Mouse (Mus musculus) neural tube, embryonic 15.5 days (tissue): ENCODE measurements at regions not wholly inside any gene's neighbourhood (a gene's known extent, or its start where the extent isn't known, plus 50 kb on each side); places are given as distances from the start of the nearest gene placed in this dataset.

Source experiments
- ATAC-seq: fragments of 200-750 bp; cut with Nextera tagmentation; 2 replicates; pipeline ENCODE4 v1.8.0; 2017; ENCODE audit warnings: mild to moderate bottlenecking, moderate TSS enrichment, moderate library complexity; ENCODE audit not compliant: low FRiP score
- H3K27ac ChIP-seq: fragments of 300-500 bp; sonication (generic); replicated peaks from 2 replicates; pipeline ENCODE4 v1.5.1; 2015; ENCODE audit warnings: mild to moderate bottlenecking, inconsistent platforms
- H3K27me3 ChIP-seq: fragments of 300-500 bp; sonication (generic); replicated peaks from 2 replicates; pipeline ENCODE4 v1.6.1; 2015; ENCODE audit warnings: inconsistent platforms
- H3K36me3 ChIP-seq: fragments of 300-500 bp; sonication (generic); 2 replicates; pipeline ENCODE4 v1.6.1; 2015; ENCODE audit warnings: inconsistent platforms
- H3K4me1 ChIP-seq: fragments of 300-500 bp; sonication (generic); 2 replicates; pipeline ENCODE4 v1.6.1; 2015; ENCODE audit warnings: inconsistent platforms
- H3K4me2 ChIP-seq: fragments of 300-500 bp; sonication (generic); 2 replicates; pipeline ENCODE4 v1.6.1; 2015; ENCODE audit warnings: inconsistent platforms, mild to moderate bottlenecking, moderate library complexity
- H3K4me3 ChIP-seq: fragments of 300-500 bp; sonication (generic); replicated peaks from 2 replicates; pipeline ENCODE4 v1.5.1; 2015; ENCODE audit warnings: mild to moderate bottlenecking, inconsistent platforms
- H3K9ac ChIP-seq: fragments of 300-500 bp; sonication (generic); replicated peaks from 2 replicates; pipeline ENCODE4 v1.6.1; 2015; ENCODE audit warnings: mild to moderate bottlenecking, inconsistent platforms
- H3K9me3 ChIP-seq: fragments of 300-500 bp; sonication (generic); replicated peaks from 2 replicates; pipeline ENCODE4 v1.6.1; 2016; ENCODE audit warnings: inconsistent platforms
- WGBS: fragments of 180-500 bp; shearing (Covaris S2); methylation state at CpG from one replicate; pipeline ENCODE4 v1.1.7; 2015; ENCODE audit warnings: mixed read lengths; 5-methylcytosine and 5-hydroxymethylcytosine counted together

DNA sequence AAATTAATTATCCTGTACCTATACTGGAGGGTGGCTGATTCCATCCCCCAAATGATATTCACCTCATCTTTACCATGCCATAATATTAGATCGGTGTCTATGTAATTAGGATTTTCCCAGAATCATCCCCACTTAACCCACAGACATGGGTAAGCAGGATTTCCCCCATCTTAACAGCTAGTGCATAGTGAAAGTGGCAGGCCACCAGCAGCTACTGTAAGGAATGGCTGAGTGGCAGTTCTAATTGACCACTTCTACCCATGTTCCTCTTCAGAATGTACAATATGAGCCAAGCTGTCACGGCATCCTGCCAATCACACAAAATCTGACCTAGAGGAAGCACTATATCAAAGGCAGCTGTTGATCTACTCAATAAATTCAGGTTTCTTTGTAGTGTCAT lies 455.8 kb downstream of the Meis1 start:
- Histone ChIP-seq H3K27ac (no peak overlapping the region), H3K4me2 (no peak overlapping the region), H3K9me3 (no peaks in the 10 kb centered on the region), H3K4me3 (no peak overlapping the region), H3K9ac (no peak overlapping the region), H3K4me1 (no peaks in the 10 kb centered on the region), H3K36me3 (no peaks in the 10 kb centered on the region), H3K27me3 (no peaks in the 10 kb centered on the region)
- ATAC-seq, result no peak
- WGBS, result 96% methylated on average over 2 of the region's 2 CpGs

DNA sequence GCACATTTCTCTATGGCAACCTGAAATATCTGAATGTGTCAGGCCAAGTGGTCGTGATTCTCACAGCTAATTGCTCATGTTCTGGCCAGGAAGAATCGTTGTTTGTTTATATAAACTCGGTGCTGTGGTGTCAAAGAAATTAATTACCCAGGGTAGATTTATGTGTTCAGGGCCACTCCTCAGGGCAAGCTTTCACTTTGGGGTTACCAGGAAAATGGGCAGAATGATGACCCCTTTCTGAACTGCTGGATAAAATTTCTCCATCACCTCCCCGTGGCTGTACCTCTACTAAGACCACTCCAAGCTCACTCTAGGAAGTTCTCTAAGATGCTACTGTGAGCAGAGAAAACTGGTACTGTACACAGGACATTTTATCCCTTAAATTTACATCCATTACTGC lies 460.1 kb downstream of the Meis1 start:
- Histone ChIP-seq H3K4me3 (no peak overlapping the region), H3K4me1 (0 out of 2 replicates have a peak, but pooled peaks cover 3% of the 10 kb centered on the region), H3K9ac (no peak overlapping the region), H3K27ac (no peak overlapping the region), H3K27me3 (no peaks in the 10 kb centered on the region), H3K4me2 (no peak overlapping the region), H3K9me3 (no peaks in the 10 kb centered on the region), H3K36me3 (no peaks in the 10 kb centered on the region)
- WGBS, result 18% methylated on average over 4 of the region's 4 CpGs
- ATAC-seq, result no peak

DNA sequence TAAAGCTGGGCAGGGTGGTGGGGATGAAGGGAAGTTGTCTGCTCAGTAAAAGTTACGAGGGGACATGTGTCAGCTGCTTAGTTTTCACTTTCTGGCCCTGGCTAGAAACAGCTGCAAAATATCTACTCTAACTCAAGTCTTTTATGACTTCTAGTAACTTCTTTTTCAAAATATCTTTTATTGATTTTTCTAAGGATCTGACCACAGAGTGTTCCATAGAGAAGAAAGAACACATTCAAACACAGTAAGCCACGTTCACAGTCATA lies 483.3 kb downstream of the Meis1 start:
- Histone ChIP-seq H3K9me3 (no peaks in the 10 kb centered on the region), H3K9ac (no peak overlapping the region), H3K27ac (no peak overlapping the region), H3K4me1 (no peaks in the 10 kb centered on the region), H3K27me3 (no peaks in the 10 kb centered on the region), H3K4me2 (no peak overlapping the region), H3K4me3 (no peak overlapping the region), H3K36me3 (no peaks in the 10 kb centered on the region)
- no peak for ATAC-seq
- 78% methylated on average over 2 of the region's 2 CpGs for WGBS

DNA sequence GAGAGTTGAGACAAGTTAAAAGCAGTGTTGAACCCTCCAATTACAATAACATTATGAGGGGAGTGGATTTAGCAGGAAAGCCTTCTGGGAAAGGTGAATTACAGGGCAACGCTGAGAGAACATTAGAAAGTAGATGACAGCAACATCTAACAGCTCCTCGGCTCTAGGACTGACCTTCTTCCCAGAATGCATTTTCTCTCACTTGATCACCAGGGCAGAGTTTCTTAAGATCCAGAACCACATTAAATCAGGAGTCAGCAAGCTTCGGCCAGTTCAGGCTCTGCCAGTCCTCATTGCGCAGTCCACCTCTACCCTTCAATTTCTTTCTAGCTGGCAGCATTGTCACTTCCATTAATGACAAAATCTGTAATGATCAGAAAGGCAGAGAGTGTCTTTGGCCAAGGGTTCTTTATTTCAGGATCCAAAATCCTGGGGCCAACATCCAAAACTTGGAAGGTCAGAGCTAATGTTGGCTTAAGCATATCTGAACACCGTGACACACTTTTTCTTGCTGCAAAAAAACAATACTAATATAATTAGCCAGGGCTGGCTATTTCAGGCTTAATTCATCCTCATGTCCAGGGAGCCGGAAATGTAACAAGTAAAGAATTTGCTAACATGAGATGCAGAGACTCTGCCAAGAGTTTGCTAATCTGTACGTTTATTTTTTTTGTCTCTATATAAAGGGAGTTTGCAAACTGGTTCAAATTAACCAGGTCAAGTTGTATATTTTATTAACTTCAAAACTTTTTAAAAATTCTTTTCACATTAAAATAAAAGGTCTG lies 483.8 kb downstream of the Meis1 start:
- H3K4me3 ChIP-seq, result no peak overlapping the region
- H3K4me2 ChIP-seq, result no peak overlapping the region
- H3K9ac ChIP-seq, result no peak overlapping the region
- no peak for ATAC-seq
- H3K36me3 ChIP-seq, result no peaks in the 10 kb centered on the region
- H3K9me3 ChIP-seq, result no peaks in the 10 kb centered on the region
- no peaks in the 10 kb centered on the region for H3K27me3 ChIP-seq
- no peaks in the 10 kb centered on the region for H3K4me1 ChIP-seq
- 80% methylated on average over 7 of the region's 7 CpGs for WGBS
- no peak overlapping the region for H3K27ac ChIP-seq

GRCm38 (mm10) chr11:18531264-18532110 lies 487.3 kb downstream of the Meis1 start:
- WGBS, result 35% methylated on average over 2 of the region's 2 CpGs
- Histone ChIP-seq H3K36me3 (no peaks in the 10 kb centered on the region), H3K9me3 (no peaks in the 10 kb centered on the region), H3K27me3 (no peaks in the 10 kb centered on the region), H3K4me2 (no peak overlapping the region), H3K4me3 (no peak overlapping the region), H3K9ac (no peak overlapping the region), H3K4me1 (no peaks in the 10 kb centered on the region), H3K27ac (no peak overlapping the region)
- no peak for ATAC-seq

DNA sequence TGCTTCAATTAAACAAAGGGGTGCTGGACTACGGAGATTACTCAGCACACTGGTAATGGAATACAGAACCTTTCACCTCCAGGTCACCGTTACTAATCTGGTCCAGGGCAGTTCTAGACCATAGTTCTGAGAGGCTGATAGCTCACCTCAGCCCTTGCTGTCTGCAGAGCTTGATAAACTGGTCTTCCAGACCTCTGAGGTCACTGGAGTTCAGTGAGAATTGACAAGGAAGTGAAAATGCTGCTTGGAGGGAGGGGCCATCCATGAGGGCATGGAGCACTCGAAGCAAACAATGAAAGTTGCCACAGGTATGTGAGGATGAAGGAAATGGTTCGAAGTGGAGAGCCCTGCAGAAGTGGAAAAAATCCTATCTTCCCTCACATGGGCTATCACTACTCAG lies 490.2 kb downstream of the Meis1 start:
- H3K9ac ChIP-seq, result no peak overlapping the region
- no peak overlapping the region for H3K4me2 ChIP-seq
- no peaks in the 10 kb centered on the region for H3K27me3 ChIP-seq
- no peaks in the 10 kb centered on the region for H3K36me3 ChIP-seq
- no peak overlapping the region for H3K4me3 ChIP-seq
- WGBS, result 78% methylated on average over 4 of the region's 4 CpGs
- no peaks in the 10 kb centered on the region for H3K4me1 ChIP-seq
- no peaks in the 10 kb centered on the region for H3K9me3 ChIP-seq
- no peak overlapping the region for H3K27ac ChIP-seq
- ATAC-seq, result no peak

DNA sequence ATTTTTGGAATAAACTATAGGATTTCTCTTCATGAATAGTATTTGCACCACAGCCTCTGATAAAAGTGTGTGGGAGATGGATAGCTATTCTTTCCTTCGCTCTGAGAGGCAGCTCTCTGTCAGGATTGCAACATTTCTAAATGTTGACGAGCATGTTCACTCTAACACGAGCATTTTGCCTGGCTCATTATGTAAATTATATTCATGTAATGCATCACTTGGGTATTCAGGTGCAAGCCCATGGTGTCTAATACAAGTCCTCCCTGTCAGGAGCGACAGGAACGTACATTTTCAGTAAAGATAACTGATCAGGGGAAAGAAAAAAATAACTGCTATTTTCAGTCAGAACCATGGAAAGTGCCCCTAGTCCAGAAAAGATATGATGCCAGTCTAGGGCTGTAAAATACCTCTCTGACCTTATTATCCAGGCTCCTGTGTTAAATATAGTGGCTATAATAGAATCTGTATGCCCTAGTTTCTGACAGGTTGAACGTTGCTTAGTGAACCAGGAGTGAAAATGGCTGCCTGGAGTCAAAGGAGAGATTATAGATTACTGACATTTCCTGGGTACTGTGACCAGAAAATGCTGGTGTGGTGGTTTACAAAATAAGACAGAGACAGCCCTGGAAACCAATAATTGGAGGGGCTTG lies 523.6 kb downstream of the Meis1 start:
- H3K4me2 ChIP-seq, result no peak overlapping the region
- no peaks in the 10 kb centered on the region for H3K4me1 ChIP-seq
- H3K4me3 ChIP-seq, result no peak overlapping the region
- H3K36me3 ChIP-seq, result no peaks in the 10 kb centered on the region
- no peaks in the 10 kb centered on the region for H3K9me3 ChIP-seq
- no peaks in the 10 kb centered on the region for H3K27me3 ChIP-seq
- WGBS, result 38% methylated on average over 6 of the region's 6 CpGs
- no peak overlapping the region for H3K9ac ChIP-seq
- no peak overlapping the region for H3K27ac ChIP-seq
- ATAC-seq, result no peak

- no peak overlapping the region for H3K27ac ChIP-seq
Measured at GRCm38 (mm10) chr11:18493981-18494380, 524.8 kb downstream of the Meis1 start.

DNA sequence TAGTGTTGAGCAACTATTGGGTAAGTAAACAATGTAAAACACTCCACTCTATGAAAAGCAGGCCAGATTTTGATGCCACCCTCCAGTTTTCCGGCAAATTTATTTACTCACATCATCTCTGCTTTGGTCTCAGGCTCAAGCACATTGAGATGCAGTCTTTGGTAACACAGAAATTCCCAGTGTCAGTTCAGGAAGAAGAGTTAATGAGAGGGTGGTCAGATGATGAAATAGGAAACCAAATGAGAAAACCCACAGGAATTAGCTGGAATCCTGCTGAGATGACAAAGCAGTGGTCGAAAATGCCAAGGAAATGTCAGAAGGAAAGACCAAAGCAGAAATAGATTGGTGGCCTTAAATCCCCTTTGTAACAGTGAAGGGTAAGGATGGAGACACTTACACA lies 525.7 kb downstream of the Meis1 start:
- no peaks in the 10 kb centered on the region for H3K27me3 ChIP-seq
- H3K4me2 ChIP-seq, result no peak overlapping the region
- no peaks in the 10 kb centered on the region for H3K36me3 ChIP-seq
- no peak overlapping the region for H3K9ac ChIP-seq
- no peak for ATAC-seq
- WGBS, result 48% methylated on average over 2 of the region's 2 CpGs
- no peak overlapping the region for H3K27ac ChIP-seq
- no peaks in the 10 kb centered on the region for H3K9me3 ChIP-seq
- H3K4me3 ChIP-seq, result no peak overlapping the region
- H3K4me1 ChIP-seq, result no peaks in the 10 kb centered on the region

More at GRCm38 (mm10) chr11:18493981-18494380, 524.8 kb downstream of the Meis1 start:
- WGBS, result 68% methylated on average over 5 of the region's 5 CpGs
- ATAC-seq, result no peak
- Histone ChIP-seq H3K9me3 (no peaks in the 10 kb centered on the region), H3K9ac (no peak overlapping the region), H3K4me1 (no peaks in the 10 kb centered on the region), H3K27me3 (no peaks in the 10 kb centered on the region), H3K36me3 (no peaks in the 10 kb centered on the region), H3K4me3 (no peak overlapping the region), H3K4me2 (no peak overlapping the region)

- H3K4me2 ChIP-seq, result no peak overlapping the region
- no peak overlapping the region for H3K4me3 ChIP-seq
- H3K27ac ChIP-seq, result no peak overlapping the region
- no peaks in the 10 kb centered on the region for H3K9me3 ChIP-seq
- H3K27me3 ChIP-seq, result no peaks in the 10 kb centered on the region
- WGBS, result 48% methylated on average over 9 of the region's 9 CpGs
- no peak for ATAC-seq
- H3K9ac ChIP-seq, result no peak overlapping the region
- no peaks in the 10 kb centered on the region for H3K4me1 ChIP-seq
- H3K36me3 ChIP-seq, result no peaks in the 10 kb centered on the region
Measured at GRCm38 (mm10) chr11:18489517-18490256, 529.1 kb downstream of the Meis1 start.

GRCm38 (mm10) chr11:18478841-18479240 lies 525.2 kb upstream of the Etaa1 start:
- H3K4me2 ChIP-seq, result no peak overlapping the region

More at GRCm38 (mm10) chr11:18478841-18479240, 525.2 kb upstream of the Etaa1 start:
- no peak overlapping the region for H3K27ac ChIP-seq
- no peak for ATAC-seq
- H3K9ac ChIP-seq, result no peak overlapping the region
- no peaks in the 10 kb centered on the region for H3K36me3 ChIP-seq
- H3K4me1 ChIP-seq, result no peaks in the 10 kb centered on the region
- no peak overlapping the region for H3K4me3 ChIP-seq
- H3K9me3 ChIP-seq, result no peaks in the 10 kb centered on the region
- H3K27me3 ChIP-seq, result no peaks in the 10 kb centered on the region
